Mouse (Mus musculus) granulocyte monocyte progenitor cell, adult 5-6 weeks (primary cell): ENCODE measurements around the gene D2hgdh. TPM values are rescaled to one million over a fixed set of nuclear protein-coding genes. Genes with fewer than 3 reads are reported as not detected.
"Not testable (repeated sequence)": the region's sequence is repeated elsewhere in the genome, so short reads cannot be mapped to it uniquely, and the experiment has no call there.

Experiments
- ATAC-seq: replicated peaks from 2 replicates; pipeline ENCODE4 v1.8.0; 2016; ENCODE audit warnings: mild to moderate bottlenecking, moderate TSS enrichment, inconsistent platforms; ENCODE audit not compliant: poor library complexity, severe bottlenecking
- total RNA-seq, 2 experiments: library from RNA; stranded (forward) in 1 of 2; stranded (reverse) in 1 of 2; fragments of 200-712, 200-1000 nt in 1 of 2; fragments of >200 nt in 1 of 2; fragmentation: Nextera tagmentation in 1 of 2; gene quantifications; 2 replicates each; pipeline ENCODE4 v1.2.3; 2014 to 2017

The D2hgdh gene
- total RNA-seq, 2 experiments from 2014 or later: 13.8 to 25.7 TPM

- no peak for ATAC-seq
Observed at GRCm38 (mm10) chr1:93825771-93826539, 1.2 kb downstream of the D2hgdh start.

GRCm38 (mm10) chr1:93826540-93826835 is 1.8 kb downstream of the D2hgdh start:
- no peak for ATAC-seq

GRCm38 (mm10) chr1:93832754-93833360 is 8.1 kb downstream of the D2hgdh start:
- ATAC-seq: peak; percentile 90

- ATAC-seq: no peak
Observed at GRCm38 (mm10) chr1:93834671-93835150, 10.0 kb downstream of the D2hgdh start.

GRCm38 (mm10) chr1:93835211-93835610 is 10.5 kb downstream of the D2hgdh start:
- ATAC-seq: no peak

GRCm38 (mm10) chr1:93835876-93836531 is 11.3 kb downstream of the D2hgdh start:
- no peak for ATAC-seq

GRCm38 (mm10) chr1:93836532-93836913 is 11.8 kb downstream of the D2hgdh start:
- no peak for ATAC-seq

GRCm38 (mm10) chr1:93837335-93837734 is 12.6 kb downstream of the D2hgdh start:
- no peak for ATAC-seq

- ATAC-seq: not testable (repeated sequence)
Observed at GRCm38 (mm10) chr1:93838569-93838968, 13.9 kb downstream of the D2hgdh start.

- peak; percentile 97 for ATAC-seq
Observed at GRCm38 (mm10) chr1:93845766-93846366, 21.2 kb downstream of the D2hgdh start.

- ATAC-seq: peak; percentile 50
Observed at GRCm38 (mm10) chr1:93855790-93856189, 31.1 kb downstream of the D2hgdh start.

- ATAC-seq: no peak
Observed at GRCm38 (mm10) chr1:93857370-93857769, 32.7 kb downstream of the D2hgdh start.

GRCm38 (mm10) chr1:93857991-93858390 is 33.3 kb downstream of the D2hgdh start:
- ATAC-seq: no peak

- ATAC-seq: no peak
Observed at GRCm38 (mm10) chr1:93859619-93860018, 34.9 kb downstream of the D2hgdh start.

GRCm38 (mm10) chr1:93861048-93861447 is 36.3 kb downstream of the D2hgdh start, which contains the start of gene Gal3st2:
Gene Gal3st2 (plus strand): TSS chr1:93861306.
- ATAC-seq: not testable (repeated sequence)

GRCm38 (mm10) chr1:93871594-93872105 is 46.9 kb downstream of the D2hgdh start:
- ATAC-seq: peak; percentile 47

GRCm38 (mm10) chr1:93874405-93874804 is 49.7 kb downstream of the D2hgdh start:
- not testable (repeated sequence) for ATAC-seq

- not testable (repeated sequence) for ATAC-seq
Observed at GRCm38 (mm10) chr1:93881778-93882177, 57.1 kb downstream of the D2hgdh start.

GRCm38 (mm10) chr1:93890936-93891335 is 66.2 kb downstream of the D2hgdh start:
- not testable (repeated sequence) for ATAC-seq

GRCm38 (mm10) chr1:93897395-93897794 is 72.7 kb downstream of the D2hgdh start:
- ATAC-seq: peak; percentile 27; the same call in 1 of the 2 replicates

- not testable (repeated sequence) for ATAC-seq
Observed at GRCm38 (mm10) chr1:93901291-93901690, 76.6 kb downstream of the D2hgdh start.
